Mouse (Mus musculus) MN1 (cell line): ENCODE measurements around the gene Crebbp.
"Not testable (repeated sequence)": the region's sequence is repeated elsewhere in the genome, so short reads cannot be mapped to it uniquely, and the experiment has no call there.

Experiments used
- DNase-seq: peaks from one replicate; pipeline ENCODE4 v3.0.0-alpha.2; 2016; ENCODE audit warnings: low spot score

Crebbp gene

DNA sequence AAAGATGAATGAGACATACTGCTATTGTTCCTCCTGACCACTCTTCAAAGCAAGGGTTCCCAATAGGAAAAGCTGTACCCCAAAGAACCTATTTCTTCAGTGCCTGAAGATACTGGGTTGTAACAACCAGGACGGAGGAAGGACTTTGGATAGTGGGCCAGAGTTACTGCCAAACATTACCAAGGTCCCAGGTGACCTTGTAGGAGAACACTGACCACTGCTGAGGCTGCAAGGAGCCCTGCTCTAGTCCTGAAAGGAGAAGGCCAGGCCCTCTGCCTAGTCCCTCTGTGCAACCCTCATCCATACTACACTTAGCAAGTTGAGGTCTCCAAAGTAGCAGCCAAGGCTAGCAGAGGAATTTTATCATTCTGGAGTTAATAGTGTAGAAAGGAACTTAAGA, 60.7 kb downstream of the Crebbp start:
- DNase-seq, result no peak

GRCm38 (mm10) chr16:4138541-4138940, 75.3 kb downstream of the Crebbp start:
- DNase-seq, result no peak

GRCm38 (mm10) chr16:4133754-4134153, 80.0 kb downstream of the Crebbp start:
- no peak for DNase-seq

DNA sequence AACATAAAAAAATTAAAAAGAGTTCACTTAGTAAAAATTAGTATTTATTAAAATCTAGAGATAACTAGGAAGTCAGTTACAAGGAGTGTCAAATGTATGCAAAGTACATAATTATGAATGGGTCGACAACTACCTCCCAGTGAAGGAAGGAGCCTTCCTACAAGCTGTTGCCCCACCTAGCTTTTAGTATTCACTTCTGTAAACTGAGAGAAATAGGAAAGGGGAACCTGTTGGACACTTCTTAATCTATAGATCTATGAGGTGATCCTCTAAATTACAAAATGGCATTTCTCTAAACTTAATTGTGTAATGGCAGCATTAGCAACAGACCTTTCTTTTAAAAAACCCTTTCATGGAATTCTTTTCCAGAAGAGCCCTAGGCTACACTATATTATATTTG, 84.9 kb downstream of the Crebbp start:
- no peak for DNase-seq

DNA sequence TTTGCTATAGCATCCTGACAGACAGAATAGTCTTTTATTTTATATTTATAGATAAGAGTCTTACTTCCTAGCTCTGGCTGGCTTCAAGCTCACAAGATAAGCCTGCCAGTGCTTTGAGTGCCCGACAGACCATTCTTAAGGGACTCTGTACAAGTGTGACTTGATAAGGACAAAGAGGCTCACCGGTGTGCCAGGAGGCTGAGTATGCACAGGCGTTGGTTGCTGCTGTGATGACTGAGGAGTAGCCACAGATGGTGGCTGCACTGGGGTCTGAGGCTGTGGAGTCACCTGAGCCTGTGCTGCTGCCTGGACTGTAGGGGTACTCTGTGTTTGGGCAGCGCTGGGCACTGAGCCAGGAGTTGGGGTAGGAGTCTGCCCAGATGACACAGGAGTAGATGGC, 96.7 kb downstream of the Crebbp start:
- peak; percentile 48 for DNase-seq

DNA sequence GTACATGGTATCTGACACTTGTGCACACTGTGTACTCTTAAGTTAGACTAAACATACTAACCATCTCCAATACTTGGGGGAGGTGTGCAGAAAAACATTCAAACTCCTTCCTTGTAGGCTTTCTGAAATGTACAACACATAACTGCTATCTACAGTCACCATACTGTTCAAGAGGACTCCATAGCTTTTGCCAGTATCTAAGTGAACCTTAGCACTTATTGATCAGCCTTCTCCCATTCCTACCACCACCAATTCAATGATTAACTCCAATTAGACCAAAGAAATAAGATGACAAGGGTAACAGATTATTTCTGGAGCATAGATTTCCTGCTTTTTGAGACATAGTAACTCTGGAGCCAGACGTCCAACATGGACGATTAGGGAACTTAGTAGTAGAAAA, 113.4 kb downstream of the Crebbp start:
- DNase-seq, result no peak

- no peak for DNase-seq
Measured at GRCm38 (mm10) chr16:4097521-4097920, 116.3 kb downstream of the Crebbp start.

GRCm38 (mm10) chr16:4096898-4097297, 116.9 kb downstream of the Crebbp start:
- no peak for DNase-seq

GRCm38 (mm10) chr16:4096141-4096540, 117.7 kb downstream of the Crebbp start:
- no peak for DNase-seq

DNA sequence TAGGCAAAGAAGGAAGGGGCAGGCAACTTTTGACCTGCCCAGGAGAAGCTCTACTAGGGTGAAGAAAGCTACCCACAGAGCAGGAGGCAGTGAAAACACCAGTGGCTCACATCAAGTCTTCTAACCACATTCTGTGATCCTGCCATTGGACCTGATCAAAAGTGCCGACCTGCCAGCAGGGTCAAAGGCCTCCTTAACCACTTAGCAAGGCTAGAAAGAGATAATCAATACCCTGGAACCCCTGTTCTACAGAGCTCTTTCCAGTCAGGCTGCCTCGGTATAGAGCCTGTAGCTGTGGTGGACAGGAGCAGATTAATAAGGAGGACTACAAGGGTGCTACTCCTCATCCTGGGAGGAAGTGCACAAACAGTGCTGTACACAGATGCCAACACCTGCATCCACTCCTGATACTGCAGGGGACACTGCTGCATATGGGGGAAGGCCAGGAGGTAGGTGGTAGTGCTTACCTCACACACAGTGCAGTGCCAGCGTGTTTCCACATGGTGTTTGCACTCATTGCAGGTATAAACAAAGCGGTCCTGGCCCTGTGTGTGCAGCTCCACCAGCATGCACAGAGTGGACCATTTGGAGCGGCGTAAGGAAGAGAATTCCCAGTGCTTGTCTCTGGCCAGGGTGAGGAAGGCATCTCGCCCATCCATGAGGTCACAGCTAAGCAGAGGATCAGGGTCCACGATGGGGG, 126.4 kb downstream of the Crebbp start:
- no peak for DNase-seq

GRCm38 (mm10) chr16:4085851-4086387, 127.9 kb downstream of the Crebbp start:
- no peak for DNase-seq

- no peak for DNase-seq
Measured at GRCm38 (mm10) chr16:4085051-4085450, 128.7 kb downstream of the Crebbp start.

DNA sequence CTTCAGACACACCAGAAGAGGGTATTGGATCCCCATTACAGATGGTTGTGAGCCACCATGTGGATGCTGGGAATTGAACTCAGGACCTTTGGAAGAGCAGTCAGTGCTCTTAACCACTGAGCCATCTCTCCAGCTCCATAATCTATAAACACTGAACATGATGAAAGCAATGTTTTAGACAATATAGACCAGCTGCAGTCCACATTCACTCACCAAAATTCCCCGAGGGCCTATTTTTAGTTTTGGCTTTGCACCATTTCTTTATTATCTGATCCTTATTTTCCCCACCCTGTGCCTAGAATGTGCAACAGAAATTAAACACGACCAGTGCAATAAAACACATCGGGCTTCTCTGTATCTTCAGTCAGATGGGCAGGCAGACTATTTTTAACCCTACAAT, 133.4 kb downstream of the Crebbp start:
- DNase-seq, result not testable (repeated sequence)

DNA sequence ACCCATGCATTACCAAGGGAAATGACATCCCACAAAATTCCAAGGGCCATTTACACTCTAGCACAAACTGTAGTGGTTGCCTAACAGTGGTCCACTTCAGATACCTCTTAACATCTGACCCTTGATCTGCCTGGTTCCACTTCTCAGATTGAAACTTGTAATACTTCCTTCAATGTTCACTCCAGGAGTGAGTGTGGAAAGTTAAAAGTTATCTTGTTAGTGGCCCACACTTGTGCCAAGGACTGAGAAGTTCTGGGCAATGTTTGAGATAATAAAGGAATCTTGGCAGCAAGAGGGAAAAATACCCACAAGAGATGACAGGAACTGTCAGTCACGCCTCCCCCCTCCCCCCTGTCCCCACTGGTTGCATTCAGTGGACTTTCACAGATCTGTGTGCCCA, 134.1 kb downstream of the Crebbp start:
- DNase-seq, result no peak

DNA sequence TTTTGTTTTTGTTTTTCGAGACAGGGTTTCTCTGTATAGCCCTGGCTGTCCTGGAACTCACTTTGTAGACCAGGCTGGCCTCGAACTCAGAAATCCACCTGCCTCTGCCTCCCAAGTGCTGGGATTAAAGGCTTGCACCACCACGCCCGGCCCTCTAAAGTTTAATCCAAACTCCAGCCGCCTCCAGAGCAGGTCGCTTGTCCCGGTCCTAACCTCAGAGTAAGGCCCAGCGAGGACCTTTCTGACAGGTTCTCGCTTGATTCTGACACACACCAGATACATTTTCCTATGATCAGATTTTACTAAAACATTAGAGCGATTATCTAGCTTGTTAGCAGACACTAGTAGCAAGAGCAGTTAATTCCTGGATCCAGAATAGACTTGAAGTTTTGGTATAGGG, 135.5 kb downstream of the Crebbp start:
- DNase-seq, result peak; percentile 9

DNA sequence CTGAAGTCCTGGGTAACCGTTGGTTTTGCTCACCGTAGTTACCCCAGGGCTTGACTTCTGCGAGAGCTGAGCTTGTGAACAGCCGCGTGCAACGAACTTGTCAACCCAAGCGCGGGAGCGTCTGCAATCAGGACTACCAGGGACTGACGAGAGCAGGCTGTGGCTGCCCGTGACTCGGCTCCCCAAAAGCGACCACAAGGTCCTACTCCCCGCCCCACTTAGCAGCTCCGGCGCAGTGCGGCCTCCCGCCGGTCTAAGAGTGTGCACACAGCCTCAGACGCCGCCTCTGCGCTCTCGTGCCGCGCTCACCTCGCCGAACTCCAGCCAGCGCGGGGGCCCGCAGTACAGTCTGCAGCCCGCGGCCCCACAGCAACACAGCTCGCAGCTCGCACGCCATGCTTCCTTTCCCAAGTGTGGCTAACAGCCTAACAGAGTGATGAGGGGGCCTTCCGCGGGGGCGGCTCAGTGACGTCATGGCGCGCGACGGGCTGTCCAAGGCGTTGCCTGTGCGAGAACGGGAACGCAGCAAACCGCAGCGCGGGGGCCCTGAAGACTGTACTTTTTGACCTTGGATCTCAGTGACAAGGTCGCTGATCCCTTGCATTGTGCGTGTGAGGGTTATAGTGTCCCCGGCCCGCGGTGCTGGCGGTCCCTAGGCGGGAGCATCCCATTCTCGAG, 136.3 kb downstream of the Crebbp start, which contains the start of gene Trap1:
Trap1 (minus strand) TSS at position 444 of the 678 bp plus-strand sequence.
- DNase-seq, result peak; percentile 88

- no peak for DNase-seq
Measured at GRCm38 (mm10) chr16:4074836-4075235, 139.0 kb downstream of the Crebbp start.

GRCm38 (mm10) chr16:4074297-4074696, 139.5 kb downstream of the Crebbp start:
- peak; percentile 50 for DNase-seq

- peak; percentile 62 for DNase-seq
Measured at GRCm38 (mm10) chr16:4068588-4068987, 145.2 kb downstream of the Crebbp start.

- DNase-seq, result no peak
Measured at GRCm38 (mm10) chr16:4064945-4065344, 148.9 kb downstream of the Crebbp start.

GRCm38 (mm10) chr16:4053811-4054210, 160.0 kb downstream of the Crebbp start:
- no peak for DNase-seq

DNA sequence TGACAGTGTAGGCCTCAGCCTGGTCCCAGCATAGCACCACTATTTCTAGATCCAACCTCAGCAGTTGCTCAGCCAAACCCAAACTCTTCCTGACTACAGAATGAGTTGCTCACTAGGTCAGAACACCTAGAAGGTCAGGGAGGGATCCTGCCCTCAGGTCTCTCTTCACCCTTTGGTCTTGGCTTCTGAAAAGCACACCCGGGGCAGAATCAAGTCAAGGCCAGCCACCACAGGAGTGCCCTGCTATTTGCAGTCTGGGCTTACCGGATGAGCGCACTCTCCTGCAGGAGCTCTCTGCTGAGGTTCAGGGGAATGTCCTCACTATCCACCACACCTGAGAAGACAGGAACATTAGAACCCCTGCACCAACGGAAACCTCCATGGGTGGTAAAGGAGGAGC, 161.2 kb downstream of the Crebbp start:
- no peak for DNase-seq

DNA sequence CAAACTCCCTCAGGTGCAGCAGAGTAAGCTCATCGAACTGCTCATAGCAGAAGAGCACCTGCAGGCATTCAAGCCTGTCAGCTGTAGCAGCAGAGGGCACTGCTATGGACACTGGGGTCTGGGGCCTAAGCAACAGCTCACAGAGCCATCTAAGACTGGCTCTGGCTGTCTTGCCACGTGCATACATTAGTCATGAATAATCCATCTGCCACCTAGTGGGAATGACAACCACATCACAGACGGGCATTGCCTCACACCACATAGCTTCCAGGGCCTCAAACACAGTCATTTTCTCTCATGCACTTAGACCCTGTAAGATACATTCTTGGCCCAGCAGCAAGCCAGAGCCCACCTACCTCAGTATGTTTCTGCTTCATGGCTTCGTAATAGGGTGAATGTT, 168.3 kb downstream of the Crebbp start:
- no peak for DNase-seq
